Mouse (Mus musculus): Measurements from ENCODE around the gene Col15a1.

Col15a1 gene

GRCm38 (mm10) chr4:47303340-47303998 is 95.5 kb downstream of the Col15a1 start:
- 80% methylated on average over 5 of the region's 5 CpGs for WGBS

- 92% methylated on average over 12 of the region's 12 CpGs for WGBS
Observed at GRCm38 (mm10) chr4:47309886-47310625, 102.1 kb downstream of the Col15a1 start.

- 72% methylated on average over 6 of the region's 6 CpGs for WGBS
Observed at GRCm38 (mm10) chr4:47310812-47311211, 102.9 kb downstream of the Col15a1 start.

GRCm38 (mm10) chr4:47311467-47311866 is 103.5 kb downstream of the Col15a1 start:
- WGBS, result 94% methylated on average over 6 of the region's 6 CpGs

- WGBS, result 55% methylated on average over 7 of the region's 7 CpGs
Observed at GRCm38 (mm10) chr4:47311929-47312328, 104.0 kb downstream of the Col15a1 start.

GRCm38 (mm10) chr4:47312676-47313075 is 104.7 kb downstream of the Col15a1 start:
- whole genome bisulfite sequencing, result 37% methylated on average over 14 of the region's 14 CpGs

GRCm38 (mm10) chr4:47313710-47314410 is 105.9 kb downstream of the Col15a1 start:
- 74% methylated on average over 8 of the region's 8 CpGs for WGBS

GRCm38 (mm10) chr4:47315458-47315857 is 107.5 kb downstream of the Col15a1 start:
- WGBS, result 81% methylated on average over 2 of the region's 2 CpGs

GRCm38 (mm10) chr4:47316432-47316831 is 108.5 kb downstream of the Col15a1 start:
- 63% methylated on average over 6 of the region's 6 CpGs for WGBS

- WGBS, result 89% methylated on average over 10 of the region's 10 CpGs
Observed at GRCm38 (mm10) chr4:47319561-47320321, 111.8 kb downstream of the Col15a1 start.

GRCm38 (mm10) chr4:47322315-47322714 is 114.4 kb downstream of the Col15a1 start:
- 88% methylated on average over 3 of the region's 3 CpGs for WGBS

- WGBS, result 84% methylated on average over 1 of the region's 1 CpGs
Observed at GRCm38 (mm10) chr4:47324206-47324605, 116.2 kb downstream of the Col15a1 start.

GRCm38 (mm10) chr4:47327782-47328181 is 119.8 kb downstream of the Col15a1 start:
- WGBS, result 85% methylated on average over 3 of the region's 3 CpGs

GRCm38 (mm10) chr4:47329285-47329684 is 121.3 kb downstream of the Col15a1 start:
- WGBS, result 59% methylated on average over 1 of the region's 1 CpGs

GRCm38 (mm10) chr4:47330378-47331052 is 122.6 kb downstream of the Col15a1 start:
- 89% methylated on average over 13 of the region's 13 CpGs for WGBS

- 58% methylated on average over 6 of the region's 6 CpGs for WGBS
Observed at GRCm38 (mm10) chr4:47332812-47333343, 124.9 kb downstream of the Col15a1 start.

GRCm38 (mm10) chr4:47333541-47333940 is 125.6 kb downstream of the Col15a1 start:
- WGBS, result 88% methylated on average over 3 of the region's 3 CpGs

GRCm38 (mm10) chr4:47336941-47337600 is 129.1 kb downstream of the Col15a1 start:
- 78% methylated on average over 3 of the region's 3 CpGs for WGBS

GRCm38 (mm10) chr4:47342632-47343031 is 134.7 kb downstream of the Col15a1 start:
- 25% methylated on average over 8 of the region's 8 CpGs for WGBS

- 86% methylated on average over 4 of the region's 4 CpGs for WGBS
Observed at GRCm38 (mm10) chr4:47347022-47347421, 139.1 kb downstream of the Col15a1 start.
